Mouse (Mus musculus) urinary bladder, postnatal 36 days (tissue): ENCODE results near the gene Sema4b.

Experiments
- DNase-seq, 2 experiments: peaks; one replicate each; pipeline ENCODE4 v3.0.0; 2022; ENCODE audit warnings: low spot score in 2 of 2, mixed read lengths in 1 of 2

The Sema4b gene

DNA sequence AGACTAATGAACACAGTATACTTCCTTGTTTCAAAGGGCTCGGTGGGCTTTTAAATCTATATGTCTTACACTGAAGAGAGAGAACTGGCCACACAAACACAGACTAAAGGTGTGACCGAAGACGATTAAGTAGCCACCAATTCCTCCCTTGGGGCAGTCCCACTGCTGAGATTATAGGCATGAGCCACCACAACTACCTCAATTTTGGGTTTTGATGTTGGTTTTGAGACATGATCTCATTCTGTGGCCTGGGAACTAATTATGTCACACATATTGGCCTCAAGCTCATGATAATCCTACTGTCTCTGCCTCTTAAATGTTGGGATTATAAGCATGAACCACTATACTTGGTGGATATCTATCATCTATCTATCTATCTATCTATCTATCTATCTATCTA, 9.2 kb upstream of the Sema4b start:
- no peak for DNase-seq

- DNase-seq: no peak
Measured at GRCm38 (mm10) chr7:80178037-80178729, 8.5 kb upstream of the Sema4b start.

DNA sequence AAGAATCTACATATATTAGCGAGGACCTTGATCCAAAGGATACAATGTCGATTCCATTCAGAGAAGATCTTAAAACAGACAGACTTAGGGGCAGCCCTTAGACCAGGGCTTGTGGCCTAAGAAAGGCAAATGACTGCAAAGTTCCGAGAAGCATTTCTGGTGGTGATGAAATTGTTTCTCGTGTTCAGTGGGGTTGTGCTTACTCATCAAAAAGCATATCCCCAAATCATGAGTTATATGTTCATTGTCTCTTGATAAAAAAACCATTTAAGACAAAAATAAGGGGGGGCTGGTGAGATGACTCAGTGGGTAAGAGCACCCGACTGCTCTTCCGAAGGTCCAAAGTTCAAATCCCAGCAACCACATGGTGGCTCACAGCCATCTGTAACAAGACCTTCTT, 7.3 kb upstream of the Sema4b start:
- DNase-seq: no peak

- no peak for DNase-seq
Measured at GRCm38 (mm10) chr7:80179790-80180189, 6.9 kb upstream of the Sema4b start.

GRCm38 (mm10) chr7:80180202-80180601, 6.4 kb upstream of the Sema4b start:
- DNase-seq: no peak

GRCm38 (mm10) chr7:80181078-80181477, 5.6 kb upstream of the Sema4b start:
- no peak for DNase-seq

GRCm38 (mm10) chr7:80182139-80182538, 4.5 kb upstream of the Sema4b start:
- DNase-seq: no peak

GRCm38 (mm10) chr7:80183466-80183865, 3.2 kb upstream of the Sema4b start:
- DNase-seq: no peak

- DNase-seq: no peak
Measured at GRCm38 (mm10) chr7:80183969-80184368, 2.7 kb upstream of the Sema4b start.

DNA sequence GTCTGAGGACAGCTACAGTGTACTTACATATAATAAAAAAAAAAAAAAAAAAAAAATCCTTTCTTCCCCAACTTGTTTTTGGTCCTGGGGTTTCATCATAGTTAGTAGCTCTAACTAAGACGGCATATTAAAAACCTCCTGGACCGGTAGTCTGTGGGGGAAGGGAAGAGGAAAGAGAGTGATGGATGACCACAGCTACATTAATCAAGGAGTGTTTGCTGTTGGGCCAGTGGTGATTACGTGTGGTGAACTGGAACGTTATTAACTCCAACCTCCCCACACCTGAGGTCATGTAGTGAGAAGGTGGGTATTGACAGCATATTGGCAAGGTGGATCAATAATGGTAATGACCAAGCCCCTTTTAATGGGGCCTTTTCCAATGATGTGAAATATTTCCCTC, 2.1 kb upstream of the Sema4b start:
- no peak for DNase-seq

DNA sequence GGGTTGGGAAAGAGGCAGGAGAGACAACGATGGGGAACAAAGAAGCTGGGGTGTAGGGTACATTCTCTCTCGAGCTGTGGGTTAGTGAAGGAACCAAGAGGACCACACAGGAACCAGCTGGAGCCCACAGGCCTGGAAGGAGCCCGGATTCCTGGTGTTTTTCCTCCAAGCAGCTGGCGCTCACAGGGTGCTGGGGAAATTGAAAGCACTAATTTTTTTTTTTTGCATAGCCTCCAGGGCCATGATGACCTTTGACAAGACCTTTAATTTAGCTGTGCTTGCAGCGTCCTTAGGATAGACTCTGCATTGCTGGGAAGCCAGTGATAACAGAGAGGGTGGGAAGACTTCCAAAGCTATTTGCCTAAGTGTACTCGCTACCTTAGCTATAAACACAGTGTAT, 1.7 kb upstream of the Sema4b start:
- DNase-seq: no peak

DNA sequence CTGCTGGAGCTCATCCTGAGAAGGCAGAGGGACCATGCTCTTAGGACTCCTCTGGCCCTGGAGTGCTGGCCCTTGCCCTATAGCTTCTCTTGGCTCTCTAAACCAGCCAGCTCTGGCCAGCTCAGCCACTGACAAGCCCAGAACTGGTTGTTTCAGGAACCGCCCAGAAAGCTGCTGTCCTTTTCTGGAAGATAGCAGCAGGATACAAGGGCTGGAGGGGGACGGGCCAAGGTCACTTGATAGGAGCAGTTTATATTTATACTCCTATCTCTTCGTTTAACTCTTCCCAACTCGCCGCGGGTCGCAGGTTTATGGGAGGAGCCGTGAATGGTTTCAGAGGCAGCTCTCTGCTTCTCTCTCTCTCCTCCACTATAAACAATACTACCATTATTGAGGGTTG, 620 bp upstream of the Sema4b start:
- DNase-seq: peak; percentile 53 to 72

- no peak for DNase-seq
Measured at GRCm38 (mm10) chr7:80187501-80187900, 860 bp downstream of the Sema4b start.

DNA sequence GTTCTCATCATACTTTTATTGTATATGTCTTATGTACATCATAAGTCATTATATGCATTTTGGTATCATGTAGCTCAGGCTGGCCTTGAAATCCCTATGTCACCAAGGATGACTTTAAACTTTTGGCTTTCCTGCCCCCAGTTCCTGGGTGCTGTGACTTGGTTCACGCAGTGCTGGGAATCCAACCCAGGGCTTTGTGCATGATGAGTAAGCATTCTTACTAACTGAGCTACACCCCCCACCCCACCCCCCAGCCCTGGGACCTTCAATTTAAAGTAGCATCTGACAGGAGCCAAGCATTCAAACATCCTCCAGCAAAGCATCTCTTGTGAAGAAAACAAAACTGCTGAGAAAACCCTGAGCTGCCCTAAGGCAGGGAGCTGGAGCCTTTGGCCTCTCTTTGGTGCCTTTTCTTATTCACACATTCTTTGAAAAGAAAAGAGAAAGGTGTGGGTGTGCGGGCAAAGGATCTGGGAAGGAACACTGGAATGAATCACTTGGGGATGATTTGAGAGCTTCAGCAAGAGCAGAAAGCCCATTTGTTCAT, 2.0 kb downstream of the Sema4b start:
- no peak for DNase-seq

DNA sequence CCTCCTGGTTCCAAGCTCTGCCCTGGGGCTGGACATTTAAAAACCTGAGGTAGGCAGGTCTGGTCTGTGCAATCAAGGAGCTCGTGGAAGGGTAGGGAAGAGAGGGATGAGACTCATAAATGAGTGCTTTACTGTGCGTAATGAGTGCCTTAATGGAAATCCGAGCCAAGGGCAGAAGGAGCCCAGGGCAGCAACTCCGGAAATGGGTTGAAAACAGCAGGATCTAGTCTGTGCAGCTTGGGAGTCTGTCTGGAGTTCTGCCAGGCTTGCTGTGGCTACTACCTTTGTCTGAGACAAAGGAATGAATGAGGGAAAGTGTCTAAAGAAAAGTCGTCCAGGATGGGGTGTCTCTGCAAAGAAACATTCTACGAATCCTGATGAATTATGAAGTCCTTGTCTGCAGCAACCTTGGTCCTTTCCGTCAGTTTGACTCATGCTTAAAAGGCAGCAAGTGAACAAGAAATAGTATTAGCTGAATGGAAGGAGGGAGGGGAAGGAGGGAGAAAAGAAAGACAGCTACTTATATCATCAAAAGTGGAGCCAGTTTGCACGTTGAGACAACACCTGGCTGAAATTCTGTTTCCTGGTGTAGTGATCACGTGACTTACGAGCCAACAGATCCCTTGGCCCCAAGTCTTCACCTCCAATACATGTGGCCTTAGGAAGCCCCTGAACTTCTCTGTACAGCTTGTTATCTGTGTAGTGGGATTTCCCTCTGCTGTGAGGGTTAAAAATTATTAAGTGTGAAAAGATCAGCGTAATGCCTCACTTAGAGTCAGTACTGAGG, 2.7 kb downstream of the Sema4b start:
- DNase-seq: no peak

DNA sequence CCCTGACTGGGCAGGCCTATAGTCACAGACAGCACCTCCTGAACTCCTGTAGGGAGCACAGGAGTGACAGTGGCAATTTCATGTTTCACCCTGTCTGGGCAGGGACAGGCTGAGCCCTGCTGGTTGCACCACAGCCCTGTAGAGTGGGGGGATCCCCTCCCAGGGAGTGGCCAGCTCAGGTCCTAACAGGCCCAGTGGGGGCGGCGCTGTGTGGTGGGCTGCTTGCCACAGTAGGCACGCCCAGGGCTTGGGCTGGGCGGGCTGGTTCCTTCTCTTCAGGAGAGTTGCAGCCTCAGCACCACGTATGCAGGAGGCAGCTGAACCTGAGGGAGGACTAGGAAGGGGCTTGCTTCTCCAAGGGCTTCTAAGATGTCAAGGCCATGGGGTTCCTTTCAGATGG, 4.8 kb downstream of the Sema4b start:
- DNase-seq: peak; percentile 88 to 91

DNA sequence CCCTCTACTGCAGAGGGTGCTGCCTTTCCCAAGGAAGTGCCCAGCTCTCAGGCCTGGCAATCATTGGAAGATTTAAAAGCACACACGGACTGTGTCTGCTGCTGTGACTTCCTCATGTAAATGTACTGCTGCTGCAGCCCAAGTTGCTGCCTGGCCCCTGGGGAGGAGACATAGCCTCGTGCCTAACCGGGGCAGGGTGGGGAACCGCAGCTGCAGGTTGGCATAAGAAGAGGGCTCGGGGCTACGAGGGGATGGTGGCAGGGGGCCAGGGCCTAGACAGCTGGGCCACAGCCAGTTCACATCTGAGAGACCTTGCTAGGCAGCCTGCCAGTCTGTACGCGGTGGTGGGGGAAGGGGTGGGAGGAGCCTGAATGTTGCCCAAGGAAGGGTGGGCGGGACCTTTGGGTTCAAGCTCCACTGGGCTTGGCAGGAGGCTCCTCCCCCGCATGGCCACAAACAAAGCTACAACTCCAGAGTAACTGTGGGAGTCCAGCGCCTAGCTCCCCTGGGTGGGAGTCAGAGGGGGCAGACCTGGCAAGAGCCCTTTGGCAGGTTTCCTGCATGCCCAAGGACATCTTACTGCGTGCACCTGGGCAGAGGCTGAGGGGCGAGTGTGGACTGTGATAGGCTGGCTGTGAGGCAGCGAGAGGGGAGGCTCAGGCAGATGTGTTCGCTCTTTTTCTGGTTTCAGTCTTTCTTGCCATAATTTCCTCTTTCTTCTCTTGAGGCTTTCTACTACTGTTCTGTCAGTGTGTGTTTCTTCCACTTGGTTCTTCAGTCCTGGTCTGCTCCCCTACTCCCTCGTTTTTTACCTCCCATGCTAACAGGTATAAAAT, 5.8 kb downstream of the Sema4b start:
- peak; percentile 85 to 90 for DNase-seq

DNA sequence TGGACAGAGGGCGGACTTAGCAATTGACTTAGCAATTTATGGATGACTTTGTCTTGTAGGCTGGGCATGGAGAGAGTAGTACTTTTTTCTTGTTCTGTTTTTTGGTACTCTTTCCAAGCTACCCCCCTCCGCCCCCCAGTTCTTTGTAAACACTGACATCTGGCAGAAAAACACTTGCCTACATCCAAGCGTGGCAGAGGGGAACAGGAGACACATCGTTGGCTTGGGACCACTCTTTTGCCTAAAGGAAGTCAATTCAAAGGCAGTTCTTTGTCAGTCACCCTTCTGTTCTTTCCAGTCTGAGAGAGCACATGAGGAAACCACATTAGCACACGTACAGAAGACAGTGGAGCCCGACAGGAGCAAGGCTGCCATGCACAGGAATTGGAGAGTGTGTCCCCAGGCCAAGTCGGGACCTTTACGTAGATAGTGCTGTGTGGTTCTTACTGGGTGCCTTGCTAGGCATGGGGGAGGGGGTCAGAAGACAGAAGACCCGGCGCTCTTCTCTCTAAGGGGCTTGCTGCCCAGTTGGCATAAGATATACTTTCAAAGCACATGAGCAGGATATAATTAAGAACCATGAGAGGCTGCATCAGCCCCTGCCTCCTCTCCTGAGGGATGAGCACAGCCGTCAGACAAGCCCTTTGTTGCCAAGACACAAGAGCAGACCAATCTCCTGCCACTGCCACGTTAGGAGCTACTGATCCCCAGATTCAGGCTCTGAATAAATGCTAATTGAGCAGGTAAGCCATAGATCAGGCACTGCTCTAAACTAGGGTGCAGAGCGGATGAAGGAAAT, 7.5 kb downstream of the Sema4b start:
- no peak for DNase-seq

GRCm38 (mm10) chr7:80195146-80195545, 8.5 kb downstream of the Sema4b start:
- no peak for DNase-seq

DNA sequence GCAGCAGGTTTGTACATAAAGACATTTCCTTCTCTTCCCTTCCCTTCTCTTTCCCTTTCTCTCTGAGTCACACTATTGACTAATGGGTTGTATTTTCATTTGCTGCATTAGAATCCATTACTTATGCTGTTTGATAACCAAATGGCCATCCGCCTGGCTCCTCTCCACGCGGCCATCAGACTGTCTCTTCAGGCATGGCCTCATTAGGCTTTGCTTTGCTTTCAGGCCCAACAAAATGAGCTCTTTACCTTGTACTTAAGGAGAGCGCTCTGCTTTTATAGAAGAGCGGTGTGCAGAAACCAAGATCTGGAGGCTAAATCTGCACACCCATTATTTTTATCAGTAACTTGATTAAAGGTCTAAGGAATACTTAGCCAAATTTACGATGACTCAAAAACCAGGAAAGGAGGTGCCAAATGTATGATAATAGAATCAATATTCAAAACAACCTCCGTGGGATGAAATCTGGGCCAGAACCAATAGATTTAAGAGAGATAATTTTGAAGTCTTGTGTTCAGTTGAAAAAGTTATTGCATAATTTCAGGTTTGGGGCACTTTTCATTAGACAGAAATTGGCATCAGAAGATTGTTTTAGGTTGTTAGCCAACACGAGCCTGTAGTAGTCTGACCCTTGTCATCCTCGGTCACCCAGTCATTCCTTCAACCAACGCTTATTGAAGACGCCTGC, 9.1 kb downstream of the Sema4b start:
- no peak for DNase-seq

- no peak for DNase-seq
Measured at GRCm38 (mm10) chr7:80197371-80197770, 10.7 kb downstream of the Sema4b start.
